Mouse (Mus musculus) heart, adult 2 months (tissue): Measurements from ENCODE around the gene Runx3.

Source experiments
- CTCF ChIP-seq: fragments of 200-600 bp; IDR thresholded peaks from 2 replicates; pipeline ENCODE4 v1.8.1; 2022; ENCODE audit warnings: antibody characterized with exemption, mild to moderate bottlenecking, moderate library complexity
- EP300 ChIP-seq: fragments of 200-500 bp; IDR thresholded peaks from 2 replicates; pipeline ENCODE4 v1.6.1; 2011; ENCODE audit warnings: low read depth, low read length, control low read depth; ENCODE audit not compliant: insufficient read depth
- POLR2A ChIP-seq: fragments of 200-500 bp; IDR thresholded peaks from 2 replicates; pipeline ENCODE4 v1.6.1; 2011; ENCODE audit warnings: mild to moderate bottlenecking, low read depth, low read length, control low read depth; ENCODE audit not compliant: insufficient read depth

DNA sequence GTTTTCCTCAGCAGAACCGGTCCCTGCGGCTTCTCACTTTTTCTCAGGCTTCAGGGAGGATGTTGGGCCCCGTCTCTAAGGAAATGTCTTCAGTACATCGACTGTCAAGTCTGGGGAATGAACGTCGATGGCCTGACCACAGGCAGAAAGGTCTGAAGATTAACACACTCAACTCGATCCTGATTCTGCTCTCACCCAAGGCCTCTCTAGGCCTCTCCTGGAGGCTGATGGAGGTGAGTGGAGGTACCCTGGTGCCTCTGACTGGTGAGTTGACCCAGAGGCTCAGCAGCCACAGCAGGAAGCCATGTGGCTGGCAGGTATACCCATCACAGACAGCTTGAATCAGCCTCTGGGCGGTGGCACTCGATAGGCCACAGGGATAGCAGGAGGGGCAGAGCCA is 43.3 kb upstream of the Runx3 start:
- TF ChIP-seq EP300 (no peak), CTCF (no peak), POLR2A (no peak)
